Mouse (Mus musculus): Measurements from ENCODE around the gene Gm7697. TPM values are rescaled to one million over a fixed set of nuclear protein-coding genes. Genes with fewer than 3 reads are reported as not detected.
"Not testable (repeated sequence)": the region's sequence is repeated elsewhere in the genome, so short reads cannot be mapped to it uniquely, and the experiment has no call there.

Gm7697 gene
- polyA plus RNA-seq (2015; fragmentation: Nextera tagmentation; extraction: Ambion mirVana) = not detected in 2 replicates

DNA sequence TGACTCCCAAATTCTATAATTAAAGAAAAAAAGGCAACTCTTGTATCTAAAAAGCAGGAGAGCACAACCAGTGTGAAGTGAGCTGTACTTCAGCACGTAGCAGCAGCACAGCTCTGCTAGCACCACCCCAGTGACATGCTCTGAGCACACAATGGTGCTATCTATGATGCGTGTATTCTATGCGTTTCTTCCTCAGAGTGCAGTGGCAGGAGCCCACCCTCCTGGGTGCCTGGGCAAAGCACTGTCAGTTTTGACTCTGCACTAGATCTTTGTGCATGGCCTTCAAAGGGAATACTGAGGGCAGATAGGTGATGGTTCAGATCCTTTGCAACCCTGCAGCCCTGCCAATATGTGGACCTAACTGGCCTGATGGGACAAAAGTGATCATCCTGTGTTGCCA lies at the start of gene Gm7697:
Gene Gm7697 (minus strand): TSS at position 101 of the 400 bp plus-strand sequence.
- not testable (repeated sequence) for H3K9me3 ChIP-seq (ENCODE audit: low read length); H3K27ac ChIP-seq (ENCODE audit: low read length); H3K4me1 ChIP-seq (ENCODE audit: insufficient read depth, low read length); H3K9ac ChIP-seq (replicated peaks; ENCODE audit: low read length); ATAC-seq (ENCODE audit: low FRiP score, low TSS enrichment); H3K36me3 ChIP-seq (ENCODE audit: insufficient read depth, low read length); H3K4me2 ChIP-seq (replicated peaks; ENCODE audit: low read depth, low read length); H3K4me3 ChIP-seq (ENCODE audit: low read length); H3K27me3 ChIP-seq (ENCODE audit: insufficient read depth, low read length)
- WGBS = 81% methylated on average over 1 of the region's 3 CpGs

DNA sequence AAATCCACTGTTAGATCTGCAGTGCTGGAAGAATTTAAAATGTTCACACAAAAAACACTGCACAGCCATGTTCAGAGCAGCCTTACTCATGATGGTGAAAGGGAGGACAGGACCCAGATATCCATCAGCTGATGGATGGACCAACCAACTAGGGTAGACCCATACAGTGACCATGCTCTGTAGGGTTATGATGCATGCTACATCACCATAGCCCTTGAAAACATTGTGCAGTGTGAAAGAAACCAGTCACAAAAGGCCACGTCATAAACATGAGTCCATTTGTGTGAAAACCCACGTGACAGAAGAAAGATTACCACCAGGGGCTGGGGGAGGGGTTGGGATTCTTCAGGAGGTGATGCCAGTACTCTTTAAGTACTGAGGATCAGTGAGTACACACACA lies 28.5 kb upstream of the Gm7697 start:
- H3K4me3 ChIP-seq (ENCODE audit: low read length); H3K36me3 ChIP-seq (ENCODE audit: insufficient read depth, low read length); H3K9ac ChIP-seq (replicated peaks; ENCODE audit: low read length); ATAC-seq (ENCODE audit: low FRiP score, low TSS enrichment); H3K9me3 ChIP-seq (ENCODE audit: low read length); H3K4me2 ChIP-seq (replicated peaks; ENCODE audit: low read depth, low read length); H3K27ac ChIP-seq (ENCODE audit: low read length); H3K27me3 ChIP-seq (ENCODE audit: insufficient read depth, low read length); H3K4me1 ChIP-seq (ENCODE audit: insufficient read depth, low read length): not testable (repeated sequence)
- WGBS = 49% methylated on average over 2 of the region's 2 CpGs

DNA sequence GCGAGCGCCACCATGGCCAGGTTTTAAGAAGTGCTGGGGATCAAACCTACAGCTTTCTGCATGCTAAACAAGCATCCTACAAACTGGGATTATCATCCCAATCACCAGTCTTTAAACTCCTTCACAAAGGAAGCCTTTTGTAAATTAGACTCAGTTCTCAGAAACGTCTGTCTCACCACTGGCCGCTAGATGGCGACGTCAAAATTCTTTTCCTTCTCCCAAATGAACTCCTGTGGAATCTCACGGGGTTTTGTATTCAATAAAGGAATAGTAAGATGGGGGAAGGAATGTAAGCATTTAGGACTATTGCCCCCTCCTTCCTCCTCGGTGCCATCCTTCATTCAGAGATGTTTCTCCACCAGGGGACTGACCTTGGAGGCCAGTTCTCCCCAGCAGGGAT lies 26.8 kb upstream of the Gm7697 start:
- not testable (repeated sequence) for H3K9me3 ChIP-seq (ENCODE audit: low read length); H3K4me2 ChIP-seq (replicated peaks; ENCODE audit: low read depth, low read length); H3K4me3 ChIP-seq (ENCODE audit: low read length); H3K9ac ChIP-seq (replicated peaks; ENCODE audit: low read length); H3K36me3 ChIP-seq (ENCODE audit: insufficient read depth, low read length); H3K27ac ChIP-seq (ENCODE audit: low read length); H3K27me3 ChIP-seq (ENCODE audit: insufficient read depth, low read length); H3K4me1 ChIP-seq (ENCODE audit: insufficient read depth, low read length); ATAC-seq (ENCODE audit: low FRiP score, low TSS enrichment)
- WGBS = 7% methylated on average over 8 of the region's 8 CpGs

DNA sequence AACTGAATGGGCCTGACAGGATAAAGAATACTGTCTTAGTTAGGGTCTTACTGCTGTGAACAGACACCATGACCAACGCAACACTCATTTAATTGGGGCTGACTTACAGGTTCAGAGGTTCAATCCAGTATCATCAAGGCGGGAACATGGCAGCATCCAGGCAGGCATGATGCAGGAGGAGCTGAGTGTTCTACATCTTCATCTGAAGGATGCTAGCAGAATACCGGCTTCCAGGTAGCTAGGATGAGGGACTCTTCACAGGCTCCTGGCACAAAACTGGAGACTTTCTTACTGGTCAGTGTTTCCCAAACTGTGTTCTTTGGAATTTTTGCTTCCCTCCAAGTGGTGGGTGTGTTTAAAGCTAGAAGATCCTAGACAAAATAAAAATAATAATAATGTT lies 25.3 kb upstream of the Gm7697 start:
- not testable (repeated sequence) for H3K27me3 ChIP-seq (ENCODE audit: insufficient read depth, low read length); H3K27ac ChIP-seq (ENCODE audit: low read length); H3K4me1 ChIP-seq (ENCODE audit: insufficient read depth, low read length); H3K4me3 ChIP-seq (ENCODE audit: low read length); H3K9me3 ChIP-seq (ENCODE audit: low read length); H3K9ac ChIP-seq (replicated peaks; ENCODE audit: low read length); H3K4me2 ChIP-seq (replicated peaks; ENCODE audit: low read depth, low read length); H3K36me3 ChIP-seq (ENCODE audit: insufficient read depth, low read length); ATAC-seq (ENCODE audit: low FRiP score, low TSS enrichment)
- 87% methylated on average over 3 of the region's 3 CpGs for WGBS

DNA sequence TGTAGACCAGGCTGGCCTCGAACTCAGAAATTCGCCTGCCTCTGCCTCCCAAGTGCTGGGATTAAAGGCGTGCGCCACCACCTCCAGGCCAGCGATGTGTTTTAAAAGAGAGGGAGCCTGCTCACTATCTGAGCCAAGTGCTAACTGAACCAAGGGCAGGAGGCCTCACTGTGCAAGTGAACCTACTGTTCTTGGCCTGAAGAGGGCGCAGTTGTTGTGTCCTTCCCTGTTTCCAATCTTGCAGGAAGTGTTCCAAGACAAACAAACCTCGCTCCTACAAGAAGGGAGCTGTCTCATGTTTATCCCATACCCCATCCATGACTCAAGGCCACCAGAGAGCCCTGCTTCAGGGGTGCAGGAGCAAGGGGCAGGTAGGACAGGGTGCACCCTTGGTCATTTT lies 24.4 kb upstream of the Gm7697 start:
- H3K27me3 ChIP-seq (ENCODE audit: insufficient read depth, low read length); ATAC-seq (ENCODE audit: low FRiP score, low TSS enrichment); H3K27ac ChIP-seq (ENCODE audit: low read length); H3K4me2 ChIP-seq (replicated peaks; ENCODE audit: low read depth, low read length); H3K9ac ChIP-seq (replicated peaks; ENCODE audit: low read length); H3K36me3 ChIP-seq (ENCODE audit: insufficient read depth, low read length); H3K4me1 ChIP-seq (ENCODE audit: insufficient read depth, low read length); H3K4me3 ChIP-seq (ENCODE audit: low read length); H3K9me3 ChIP-seq (ENCODE audit: low read length): not testable (repeated sequence)
- WGBS = 62% methylated on average over 7 of the region's 7 CpGs

DNA sequence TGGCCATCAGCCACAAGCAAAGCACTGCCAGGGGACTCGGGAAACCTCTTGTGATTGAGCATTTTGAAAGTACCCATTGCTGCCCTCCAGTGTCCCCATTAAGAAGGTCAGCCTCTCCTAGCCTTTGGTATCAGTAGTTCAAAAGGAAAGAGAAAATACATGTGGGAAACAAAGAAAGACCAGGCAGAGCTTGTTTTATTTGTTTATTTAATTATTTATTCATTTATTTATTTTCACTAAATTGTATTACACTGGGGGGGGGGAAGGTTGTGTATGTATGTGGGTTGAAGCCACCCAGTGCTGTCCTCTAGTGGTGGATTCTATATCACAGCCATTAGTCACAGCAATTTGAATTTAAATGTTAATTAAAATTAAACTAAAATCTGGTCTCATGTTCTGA lies 22.2 kb upstream of the Gm7697 start:
- H3K9ac ChIP-seq (replicated peaks; ENCODE audit: low read length); H3K4me1 ChIP-seq (ENCODE audit: insufficient read depth, low read length); H3K36me3 ChIP-seq (ENCODE audit: insufficient read depth, low read length); H3K9me3 ChIP-seq (ENCODE audit: low read length); H3K4me3 ChIP-seq (ENCODE audit: low read length); H3K27ac ChIP-seq (ENCODE audit: low read length); H3K27me3 ChIP-seq (ENCODE audit: insufficient read depth, low read length); H3K4me2 ChIP-seq (replicated peaks; ENCODE audit: low read depth, low read length); ATAC-seq (ENCODE audit: low FRiP score, low TSS enrichment): not testable (repeated sequence)
- WGBS = 60% methylated on average over 1 of the region's 1 CpGs

DNA sequence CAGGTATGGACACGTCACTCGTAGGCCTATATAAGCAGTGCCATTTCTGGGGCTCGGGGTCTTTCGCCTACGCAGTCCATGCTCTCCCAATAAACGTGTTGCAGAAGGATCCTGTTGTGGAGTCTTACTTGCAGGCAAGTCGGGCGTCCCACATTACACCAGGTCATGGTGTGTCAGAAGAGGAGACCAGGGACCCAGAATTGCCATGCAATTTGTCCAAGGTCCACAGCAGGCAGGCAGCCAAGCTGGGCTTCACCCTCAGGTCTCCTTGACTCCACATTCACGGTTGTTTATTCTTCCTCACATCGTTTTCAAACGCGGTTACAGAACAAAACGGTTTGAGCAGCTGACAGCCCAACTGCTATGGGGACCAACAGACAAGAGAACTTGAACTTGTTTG lies 21.7 kb upstream of the Gm7697 start:
- H3K27me3 ChIP-seq (ENCODE audit: insufficient read depth, low read length); H3K27ac ChIP-seq (ENCODE audit: low read length); H3K9ac ChIP-seq (replicated peaks; ENCODE audit: low read length); H3K4me1 ChIP-seq (ENCODE audit: insufficient read depth, low read length); H3K36me3 ChIP-seq (ENCODE audit: insufficient read depth, low read length); H3K4me3 ChIP-seq (ENCODE audit: low read length); H3K4me2 ChIP-seq (replicated peaks; ENCODE audit: low read depth, low read length); ATAC-seq (ENCODE audit: low FRiP score, low TSS enrichment); H3K9me3 ChIP-seq (ENCODE audit: low read length): not testable (repeated sequence)
- 83% methylated on average over 13 of the region's 13 CpGs for WGBS

DNA sequence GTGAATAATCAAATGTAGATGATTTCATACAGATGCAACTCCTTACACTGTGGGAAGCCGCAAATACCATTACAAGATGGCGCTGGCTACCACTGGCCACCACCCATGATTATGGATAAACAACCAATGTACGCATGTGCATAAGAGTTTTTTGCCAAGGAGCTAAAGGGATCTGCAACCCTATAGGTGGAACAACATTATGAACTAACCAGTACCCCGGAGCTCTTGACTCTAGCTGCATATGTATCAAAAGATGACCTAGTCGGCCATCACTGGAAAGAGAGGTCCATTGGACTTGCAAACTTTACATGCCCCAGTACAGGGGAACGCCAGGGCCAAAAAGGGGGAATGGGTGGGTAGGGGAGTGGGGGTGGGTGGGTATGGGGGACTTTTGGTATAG lies 21.2 kb upstream of the Gm7697 start:
- H3K4me2 ChIP-seq (replicated peaks; ENCODE audit: low read depth, low read length); H3K36me3 ChIP-seq (ENCODE audit: insufficient read depth, low read length); H3K27ac ChIP-seq (ENCODE audit: low read length); H3K27me3 ChIP-seq (ENCODE audit: insufficient read depth, low read length); H3K9ac ChIP-seq (replicated peaks; ENCODE audit: low read length); H3K4me3 ChIP-seq (ENCODE audit: low read length); H3K9me3 ChIP-seq (ENCODE audit: low read length); H3K4me1 ChIP-seq (ENCODE audit: insufficient read depth, low read length): not testable (repeated sequence)
- 93% methylated on average over 5 of the region's 6 CpGs for WGBS
- 0 out of 2 replicates have a peak, but pooled peaks have one; percentile 31 for ATAC-seq (ENCODE audit: low FRiP score, low TSS enrichment)

DNA sequence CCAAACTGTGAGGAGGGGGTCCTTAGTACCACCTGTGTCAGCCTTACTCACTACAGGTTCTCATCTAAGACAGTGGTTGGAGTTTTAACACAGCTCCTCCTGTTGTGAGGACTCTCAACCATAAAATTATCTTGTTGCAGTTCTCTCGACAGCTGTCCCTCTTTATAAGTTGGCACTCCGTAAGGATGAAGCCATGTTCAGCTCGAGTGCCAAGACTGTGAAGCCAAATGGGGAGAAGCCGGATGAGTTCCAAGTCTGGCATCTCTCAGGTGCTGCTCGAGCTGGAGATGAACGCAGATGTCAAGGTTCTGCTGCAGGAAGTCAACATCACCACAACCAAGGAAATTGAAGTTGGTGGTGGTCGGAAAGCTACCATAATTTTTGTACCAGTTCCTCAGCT lies 18.0 kb upstream of the Gm7697 start:
- not testable (repeated sequence) for ATAC-seq (ENCODE audit: low FRiP score, low TSS enrichment); H3K4me2 ChIP-seq (replicated peaks; ENCODE audit: low read depth, low read length); H3K36me3 ChIP-seq (ENCODE audit: insufficient read depth, low read length); H3K4me3 ChIP-seq (ENCODE audit: low read length); H3K9me3 ChIP-seq (ENCODE audit: low read length); H3K27me3 ChIP-seq (ENCODE audit: insufficient read depth, low read length); H3K27ac ChIP-seq (ENCODE audit: low read length); H3K9ac ChIP-seq (replicated peaks; ENCODE audit: low read length); H3K4me1 ChIP-seq (ENCODE audit: insufficient read depth, low read length)
- 86% methylated on average over 6 of the region's 7 CpGs for WGBS

DNA sequence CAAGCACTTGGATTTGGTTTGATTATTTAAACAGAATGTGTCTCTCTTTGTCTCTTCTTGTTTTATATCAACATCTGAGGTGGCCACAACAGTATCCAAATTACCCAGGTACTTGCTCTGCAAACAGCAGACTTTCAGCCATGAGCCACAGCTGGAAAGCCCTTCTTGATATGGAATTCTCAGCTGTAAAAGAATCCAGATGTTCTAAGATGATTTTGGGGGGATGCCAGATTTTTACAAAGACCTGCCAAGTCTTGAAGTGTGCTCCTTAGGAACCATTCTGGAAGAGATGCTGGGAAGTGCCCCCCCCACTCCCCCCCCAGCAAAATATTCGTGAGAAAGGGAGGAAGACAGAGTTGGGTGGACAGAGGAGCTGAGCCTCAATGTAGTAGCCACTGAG lies 17.6 kb upstream of the Gm7697 start:
- H3K4me2 ChIP-seq (replicated peaks; ENCODE audit: low read depth, low read length); H3K36me3 ChIP-seq (ENCODE audit: insufficient read depth, low read length); H3K9ac ChIP-seq (replicated peaks; ENCODE audit: low read length); H3K4me3 ChIP-seq (ENCODE audit: low read length); ATAC-seq (ENCODE audit: low FRiP score, low TSS enrichment); H3K4me1 ChIP-seq (ENCODE audit: insufficient read depth, low read length); H3K9me3 ChIP-seq (ENCODE audit: low read length); H3K27me3 ChIP-seq (ENCODE audit: insufficient read depth, low read length); H3K27ac ChIP-seq (ENCODE audit: low read length): not testable (repeated sequence)
- 54% methylated on average over 1 of the region's 1 CpGs for WGBS

DNA sequence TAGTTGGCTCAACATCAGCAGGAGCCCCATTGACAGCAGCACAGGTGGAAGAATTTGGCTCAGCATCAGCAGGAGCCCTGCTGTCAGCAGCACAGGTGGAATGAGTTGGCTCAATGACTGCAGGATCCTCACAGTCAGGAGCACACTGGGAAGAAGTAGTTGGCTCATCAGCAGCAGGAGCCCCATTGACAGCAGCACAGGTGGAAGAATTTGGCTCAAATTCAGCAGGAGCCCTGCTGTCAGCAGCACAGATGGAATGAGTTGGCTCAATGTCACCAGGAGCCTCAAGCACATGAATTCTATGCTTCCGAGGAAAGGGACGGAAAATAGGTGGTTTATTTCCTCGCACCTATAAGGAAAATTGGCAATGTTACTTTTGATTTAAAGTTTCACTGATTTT lies 47.8 kb downstream of the Gm7697 start:
- not testable (repeated sequence) for H3K36me3 ChIP-seq (ENCODE audit: insufficient read depth, low read length); H3K27ac ChIP-seq (ENCODE audit: low read length); H3K4me1 ChIP-seq (ENCODE audit: insufficient read depth, low read length); H3K9ac ChIP-seq (replicated peaks; ENCODE audit: low read length); H3K9me3 ChIP-seq (ENCODE audit: low read length); ATAC-seq (ENCODE audit: low FRiP score, low TSS enrichment); H3K4me2 ChIP-seq (replicated peaks; ENCODE audit: low read depth, low read length); H3K27me3 ChIP-seq (ENCODE audit: insufficient read depth, low read length); H3K4me3 ChIP-seq (ENCODE audit: low read length)
- WGBS = 75% methylated on average over 3 of the region's 3 CpGs
